Mouse (Mus musculus): ENCODE results near the gene Asic4. TPM values are rescaled to one million over a fixed set of nuclear protein-coding genes. Genes with fewer than 3 reads are reported as not detected.

Gene Asic4
- polyA plus RNA-seq, 1 experiment: 0.03 TPM

DNA sequence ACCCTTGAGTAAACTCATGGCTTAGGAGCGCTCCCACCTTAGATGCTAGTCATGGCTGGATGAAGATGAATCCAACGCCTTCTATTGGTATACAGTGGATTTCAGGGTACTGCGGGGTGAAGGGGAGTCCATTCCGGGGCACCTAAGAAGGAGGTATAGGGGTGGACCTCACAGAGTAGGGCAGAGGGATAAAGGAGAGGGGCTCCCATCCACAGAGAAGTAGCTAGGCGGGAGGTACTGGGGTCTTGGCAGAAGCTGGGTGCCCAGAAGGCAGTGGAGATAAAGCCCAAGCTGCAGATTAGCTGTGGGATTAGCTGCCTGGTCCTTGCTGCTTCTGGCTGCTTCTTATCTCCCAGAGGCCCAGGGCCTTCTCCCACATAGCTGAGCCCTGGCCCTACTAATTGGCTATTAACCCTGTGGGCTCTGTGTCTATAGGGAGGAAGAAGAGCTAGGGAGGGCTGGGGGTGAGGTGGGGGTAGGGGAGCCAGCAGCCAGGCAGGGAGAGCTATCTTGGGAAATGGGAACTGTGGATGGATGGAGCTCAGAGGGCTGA lies 13.5 kb downstream of the Asic4 start:
- DNase-seq (ENCODE audit: low spot score): no peak

- peak; percentile 60 for DNase-seq (ENCODE audit: low spot score)
Observed at GRCm38 (mm10) chr1:75467215-75467927, 17.1 kb downstream of the Asic4 start.

DNA sequence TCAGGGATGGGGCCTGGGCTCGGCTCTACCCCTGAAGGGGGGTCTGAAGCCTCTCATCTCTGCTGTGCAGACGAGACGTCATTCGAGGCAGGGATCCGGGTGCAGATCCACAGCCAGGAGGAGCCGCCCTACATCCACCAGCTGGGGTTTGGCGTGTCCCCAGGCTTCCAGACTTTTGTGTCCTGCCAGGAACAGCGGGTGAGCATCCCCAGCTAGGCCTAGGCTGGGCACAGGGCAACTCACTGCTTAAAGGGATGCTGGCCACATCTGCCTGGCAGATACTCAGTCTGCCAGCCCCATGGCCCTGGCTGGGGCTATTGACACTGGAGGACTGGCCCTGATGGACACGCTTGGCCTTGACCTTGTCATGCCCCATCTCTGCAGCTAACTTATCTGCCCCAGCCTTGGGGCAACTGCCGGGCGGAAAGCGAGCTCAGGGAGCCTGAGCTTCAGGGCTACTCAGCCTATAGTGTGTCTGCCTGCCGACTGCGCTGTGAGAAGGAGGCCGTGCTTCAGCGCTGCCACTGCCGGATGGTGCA lies 19.1 kb downstream of the Asic4 start:
- no peak for DNase-seq (ENCODE audit: low spot score)

GRCm38 (mm10) chr1:75476441-75476840 lies 26.2 kb downstream of the Asic4 start:
- DNase-seq (ENCODE audit: low spot score): no peak

- DNase-seq (ENCODE audit: low spot score): peak; percentile 74
Observed at GRCm38 (mm10) chr1:75477264-75477965, 27.2 kb downstream of the Asic4 start.

DNA sequence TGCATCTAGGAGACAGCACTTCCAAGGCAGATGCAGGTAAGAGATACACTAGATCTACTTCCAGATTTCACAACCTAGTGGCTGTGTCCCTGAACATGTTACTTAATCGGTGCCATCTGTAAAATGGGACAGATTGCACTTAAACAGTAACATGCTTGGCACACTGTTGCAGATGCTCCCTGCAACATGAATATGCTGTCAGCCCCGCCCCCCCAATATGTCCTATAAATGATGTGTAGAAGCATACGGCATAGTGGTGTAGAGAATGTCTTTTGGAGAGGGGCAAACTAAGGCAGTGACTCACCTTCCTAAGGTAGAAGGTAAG lies 27.7 kb downstream of the Asic4 start:
- DNase-seq (ENCODE audit: low spot score): no peak

- no peak for DNase-seq (ENCODE audit: low spot score)
Observed at GRCm38 (mm10) chr1:75478497-75478896, 28.3 kb downstream of the Asic4 start.

- DNase-seq (ENCODE audit: low spot score): peak; percentile 88
Observed at GRCm38 (mm10) chr1:75478916-75479634, 28.8 kb downstream of the Asic4 start, which contains the start of the genes Chpf and Tmem198. Gene Chpf (minus strand): TSS chr1:75479307. Gene Tmem198 (plus strand): TSS chr1:75479532.

GRCm38 (mm10) chr1:75479635-75479989 lies 29.4 kb downstream of the Asic4 start:
- no peak for DNase-seq (ENCODE audit: low spot score)

DNA sequence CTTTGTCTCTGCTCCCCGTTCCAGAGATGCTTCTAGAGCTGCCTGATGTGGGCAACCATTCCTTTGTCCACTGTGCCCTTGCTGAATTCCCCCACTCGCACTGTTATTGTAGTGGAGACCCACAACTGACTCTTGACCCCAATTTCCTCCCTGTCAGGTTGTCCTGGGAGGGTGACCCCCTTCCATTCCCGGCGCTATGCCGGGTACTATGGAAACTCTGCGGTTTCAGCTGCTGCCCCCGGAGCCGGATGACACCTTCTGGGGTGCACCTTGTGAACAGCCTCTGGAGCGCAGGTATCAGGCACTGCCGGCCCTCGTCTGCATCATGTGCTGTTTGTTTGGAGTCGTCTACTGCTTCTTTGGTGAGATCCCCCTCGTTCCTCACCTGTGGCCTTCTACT lies 29.8 kb downstream of the Asic4 start:
- DNase-seq (ENCODE audit: low spot score): no peak

DNA sequence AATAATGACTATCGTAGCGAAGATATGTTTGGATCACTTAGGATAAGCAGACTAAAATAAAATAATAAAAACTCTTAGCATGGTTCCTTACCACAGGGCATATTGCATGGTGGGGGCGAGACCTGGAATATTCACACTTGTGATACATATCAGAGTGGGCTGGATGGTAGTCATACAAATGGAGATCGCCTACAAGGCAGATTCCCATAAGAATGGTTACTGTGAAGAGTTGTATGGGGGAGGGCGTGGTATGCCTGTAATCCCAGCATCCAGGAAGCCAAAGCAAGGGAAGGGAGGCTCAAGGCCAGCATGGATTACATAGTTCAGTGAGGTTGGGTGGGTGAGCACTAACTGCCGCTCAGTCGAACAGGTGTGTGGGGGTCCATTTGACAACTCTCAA lies 30.5 kb downstream of the Asic4 start:
- no peak for DNase-seq (ENCODE audit: low spot score)

GRCm38 (mm10) chr1:75486561-75486960 lies 36.3 kb downstream of the Asic4 start:
- DNase-seq (ENCODE audit: low spot score): no peak

GRCm38 (mm10) chr1:75487040-75487404 lies 36.8 kb downstream of the Asic4 start:
- DNase-seq (ENCODE audit: low spot score): no peak

- peak; percentile 56 for DNase-seq (ENCODE audit: low spot score)
Observed at GRCm38 (mm10) chr1:75487405-75488161, 37.3 kb downstream of the Asic4 start.

- DNase-seq (ENCODE audit: low spot score): no peak
Observed at GRCm38 (mm10) chr1:75490785-75491551, 40.7 kb downstream of the Asic4 start.

DNA sequence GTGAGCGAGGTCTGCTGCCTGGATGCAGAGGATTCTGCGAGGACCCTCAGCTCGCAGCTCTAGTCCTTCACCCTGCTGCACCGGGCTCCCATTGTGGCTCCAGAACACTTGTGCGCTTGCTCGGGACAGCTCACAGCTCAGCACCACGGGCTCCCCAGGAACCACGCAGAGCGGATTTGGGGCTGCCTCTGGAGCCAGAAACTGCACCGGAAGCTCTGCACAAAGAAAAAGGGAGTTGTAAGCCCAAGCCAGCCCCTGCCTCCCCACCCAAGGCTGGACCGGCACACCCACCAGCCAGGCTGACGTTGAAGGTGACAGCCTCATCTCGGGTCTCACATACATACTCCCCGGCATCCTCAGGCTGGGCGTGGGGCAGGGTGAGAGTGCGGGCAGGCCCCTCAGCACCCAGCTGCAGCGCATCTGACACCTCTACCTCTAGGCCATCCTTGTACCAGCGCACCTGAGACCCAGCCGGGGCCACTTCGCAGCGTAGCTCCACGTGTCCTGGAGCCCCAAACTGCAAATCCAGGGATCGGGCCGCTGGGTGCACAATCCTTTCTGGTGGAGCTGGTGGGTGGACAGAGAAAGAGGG lies 42.4 kb downstream of the Asic4 start:
- no peak for DNase-seq (ENCODE audit: low spot score)

GRCm38 (mm10) chr1:75494878-75495548 lies 44.8 kb downstream of the Asic4 start:
- DNase-seq (ENCODE audit: low spot score): no peak

DNA sequence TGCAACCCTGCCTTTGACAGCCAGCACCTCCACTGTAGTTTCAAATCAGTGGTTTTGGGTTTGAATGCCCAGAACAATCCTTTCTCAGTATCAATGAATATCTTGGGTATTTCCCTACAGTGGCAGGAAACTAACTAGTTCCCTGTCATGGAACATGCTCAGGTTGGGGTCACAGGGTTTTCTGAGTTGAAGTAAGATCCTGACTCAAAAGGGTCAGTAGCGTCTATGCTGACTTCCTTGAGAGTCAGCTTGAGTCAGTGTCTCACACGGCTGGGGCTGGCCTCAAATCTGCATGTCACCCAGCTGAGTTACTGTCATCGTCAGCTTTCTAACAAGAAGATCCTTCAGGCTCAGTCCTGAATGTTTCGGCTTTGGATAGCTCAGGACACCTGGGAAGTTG lies 48.7 kb downstream of the Asic4 start:
- DNase-seq (ENCODE audit: low spot score): no peak

- no peak for DNase-seq (ENCODE audit: low spot score)
Observed at GRCm38 (mm10) chr1:75499441-75499840, 49.2 kb downstream of the Asic4 start.

- DNase-seq (ENCODE audit: low spot score): no peak
Observed at GRCm38 (mm10) chr1:75501905-75502304, 51.7 kb downstream of the Asic4 start.

Data from urinary bladder, adult 2 months (tissue).